11 mouse cellular contexts compared by ENCODE assay signal in the genomic region with DNA sequence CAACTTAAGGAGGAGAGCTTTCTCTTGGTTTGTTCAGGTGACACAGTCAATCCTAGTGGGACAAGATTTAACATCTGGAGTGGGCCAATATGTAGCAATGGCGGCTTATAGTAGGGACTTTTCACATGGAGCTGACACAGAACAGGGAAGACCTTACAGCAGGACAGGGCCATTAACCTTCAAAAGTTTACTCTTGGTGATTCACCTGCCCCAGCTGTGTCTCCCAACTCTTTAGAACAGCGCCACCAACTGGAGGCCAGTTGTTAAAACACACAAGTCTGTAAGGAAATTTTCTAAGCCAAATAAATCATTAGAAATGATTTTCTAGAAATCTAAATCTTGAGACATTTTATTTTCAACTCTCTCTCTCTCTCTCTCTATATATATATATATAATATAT. TPM values are rescaled to one million over a fixed set of nuclear protein-coding genes. Genes with fewer than 3 reads are reported as not detected.
DNase-seq lines count a peak whose midpoint lies in the region; ATAC-seq lines count a peak whose summit lies in the region.
"Had no signal": no experiment of that assay in that cellular context is flagged by ENCODE, and none has a peak within 500 bp of the region (broad histone marks: within the 10 kb centered on the region; RNA-seq: fewer than 3 reads in every experiment).

No protein-coding gene starts in this region.

- H3K4me3 ChIP-seq in midbrain, embryonic 15.5 days = no peak overlapping the region
- H3K4me3 ChIP-seq: heart, embryonic 13.5 days had no signal

- DNase-seq in kidney, postnatal 10 days = peak; percentile 24
- DNase-seq in kidney, adult 9 months = no peak
- peak; percentile 21 for DNase-seq in urinary bladder, postnatal 14 days (ENCODE audit: low spot score)
- no peak for DNase-seq in urinary bladder, postnatal 25 days (ENCODE audit: low spot score)
- DNase-seq in adrenal gland, postnatal 14 days = peak; percentile 81
- no peak for DNase-seq in left cerebral cortex, postnatal 14 days (ENCODE audit: low spot score in 2 of 2)
- DNase-seq: cerebellum, postnatal 36 days; kidney, adult 8-10 months had no signal

- H3K9ac ChIP-seq in midbrain, embryonic 15.5 days = no peak overlapping the region
- H3K9ac ChIP-seq: heart, embryonic 13.5 days had no signal

- H3K27me3 ChIP-seq in midbrain, embryonic 15.5 days (replicated peaks) = no peaks in the 10 kb centered on the region
- H3K27me3 ChIP-seq: heart, embryonic 13.5 days had no signal

- no peaks in the 10 kb centered on the region for H3K4me1 ChIP-seq in midbrain, embryonic 15.5 days
- H3K4me1 ChIP-seq: heart, embryonic 13.5 days had no signal

- WGBS in midbrain, embryonic 15.5 days = 47% methylated on average over 2 of the region's 2 CpGs

- intact Hi-C loops in left cerebral cortex, postnatal 14 days (cut with DNase I) = no loop called here

- no peaks in the 10 kb centered on the region for H3K36me3 ChIP-seq in midbrain, embryonic 15.5 days (replicated peaks)
- H3K36me3 ChIP-seq: heart, embryonic 13.5 days had no signal

- H3K9me3 ChIP-seq in midbrain, embryonic 15.5 days = no peaks in the 10 kb centered on the region
- H3K9me3 ChIP-seq: heart, embryonic 13.5 days had no signal

- H3K27ac ChIP-seq in midbrain, embryonic 15.5 days = no peak overlapping the region
- H3K27ac ChIP-seq: heart, embryonic 13.5 days had no signal

- no peak overlapping the region for H3K4me2 ChIP-seq in midbrain, embryonic 15.5 days
- H3K4me2 ChIP-seq: heart, embryonic 13.5 days; midbrain, embryonic 11.5 days had no signal

- no peak for ATAC-seq in midbrain, embryonic 15.5 days (replicated peaks)

RNA-seq across cellular contexts. Expression of gene Fkbp4, which starts 28.8 kb away (rescaled TPM):
- total RNA-seq in adrenal gland, postnatal 14 days (2021) = 198 and 230 TPM in 2 replicates
- total RNA-seq in left cerebral cortex, postnatal 14 days (2021) = 100 to 1,000 TPM; 112 TPM
- 375 and 389 TPM in 2 replicates for polyA plus RNA-seq in midbrain, embryonic 15.5 days (2015; fragmentation: Nextera tagmentation; extraction: Ambion mirVana)

RNA-seq across cellular contexts. Expression of gene Itfg2, which starts 42.6 kb away (rescaled TPM):
- total RNA-seq in adrenal gland, postnatal 14 days (2021) = 21.6 and 35.8 TPM in 2 replicates
- 10 to 100 TPM; 17.5 to 24.4 TPM for total RNA-seq in left cerebral cortex, postnatal 14 days (2021)
- polyA plus RNA-seq in midbrain, embryonic 15.5 days (2015; fragmentation: Nextera tagmentation; extraction: Ambion mirVana) = 50.7 and 51.4 TPM in 2 replicates

RNA-seq across cellular contexts. Expression of gene Pzp, which starts 59.2 kb away (rescaled TPM):
- total RNA-seq in adrenal gland, postnatal 14 days (2021) = 21.9 and 306 TPM in 2 replicates
- under 1 TPM in 1 of 2 experiments, not detected in 1; 0.09 TPM for total RNA-seq in left cerebral cortex, postnatal 14 days (2021)
- polyA plus RNA-seq in midbrain, embryonic 15.5 days (2015; fragmentation: Nextera tagmentation; extraction: Ambion mirVana) = 0.26 TPM in 1 of 2 replicates, not detected in the other
- polyA plus RNA-seq: midbrain, embryonic 11.5 days had no signal

Comparison
In these comparisons a context has a peak if more than half of its experiments do, and no peak if none do; other contexts are left out.
1. DNase-seq: peak in kidney, postnatal 10 days (single experiment), urinary bladder, postnatal 14 days (single experiment) and adrenal gland, postnatal 14 days (single experiment); none in kidney, adult 9 months (single experiment), urinary bladder, postnatal 25 days (single experiment) and left cerebral cortex, postnatal 14 days (0 of 2).
2. RNA of gene Pzp, which starts 59.2 kb away (total RNA-seq): 21.9 to 306 TPM in adrenal gland, postnatal 14 days; 0.09 TPM in left cerebral cortex, postnatal 14 days; every median in the first group is over 10 times any median in the second.